Mouse (Mus musculus): Measurements from ENCODE around the gene Gm45713.
"Not testable (repeated sequence)": the region's sequence is repeated elsewhere in the genome, so short reads cannot be mapped to it uniquely, and the experiment has no call there.

DNA sequence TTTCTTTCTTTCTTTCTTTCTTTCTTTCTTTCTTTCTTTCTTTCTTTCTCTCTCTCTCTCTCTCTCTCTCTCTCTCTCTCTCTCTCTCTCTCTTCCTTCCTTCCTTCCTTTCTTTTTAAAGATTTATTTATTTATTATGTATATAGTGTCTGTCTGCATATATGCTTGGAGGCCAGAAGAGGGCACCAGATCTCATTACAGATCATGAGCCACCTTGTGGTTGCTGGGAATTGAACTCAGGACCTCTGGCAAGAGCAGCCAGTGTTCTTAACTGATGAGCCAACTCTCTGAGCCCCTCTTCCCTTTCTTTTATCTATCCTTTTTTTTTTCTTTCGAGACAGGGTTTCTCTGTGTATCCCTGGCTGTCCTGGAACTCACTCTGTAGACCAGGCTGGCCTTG, 37.7 kb upstream of the Gm45713 start:
- not testable (repeated sequence) for TF ChIP-seq POLR2A (IDR thresholded peaks at IDR 0.05; ENCODE audit: control insufficient read depth, low read depth, low read length); CTCF (IDR thresholded peaks at IDR 0.05; ENCODE audit: control insufficient read depth, insufficient read depth, insufficient replicate concordance, low read depth, low read length)

All from testis, adult 2 months (tissue).